Mouse (Mus musculus): ENCODE measurements around the gene Cabp7. TPM values are rescaled to one million over a fixed set of nuclear protein-coding genes. Genes with fewer than 3 reads are reported as not detected.

The Cabp7 gene
- under 1 TPM; 0.14 to 0.17 TPM for polyA plus RNA-seq (2017; shearing (Covaris generic))

GRCm38 (mm10) chr11:4746733-4747132, at the start of gene Cabp7:
Cabp7 (minus strand) TSS chr11:4746778.

GRCm38 (mm10) chr11:4704072-4704964, 42.3 kb downstream of the Cabp7 start, which contains the start of the genes Uqcr10 and Zmat5:
Uqcr10 (minus strand) TSS chr11:4704342.
Zmat5 (plus strand) TSS chr11:4704678.

Other genes starting within 250 kb of the Cabp7 start
- 100 to 1,000 TPM in 1 of 2 experiments, 10 to 100 TPM in 1; 77.8 to 127 TPM for gene Mtmr3, start 151.9 kb downstream of the Cabp7 start, polyA plus RNA-seq (2017; shearing (Covaris generic))
- not detected for gene Gm11032, start 126.7 kb downstream of the Cabp7 start, polyA plus RNA-seq (2017; shearing (Covaris generic))
- gene Ascc2, start 109.0 kb downstream of the Cabp7 start, polyA plus RNA-seq (2017; shearing (Covaris generic)), result 10 to 100 TPM; 35.2 to 40.9 TPM
- 100 to 1,000 TPM; 409 to 519 TPM for gene Uqcr10, start 42.4 kb downstream of the Cabp7 start, polyA plus RNA-seq (2017; shearing (Covaris generic))
- 100 to 1,000 TPM; 103 to 110 TPM for gene Zmat5, start 42.1 kb downstream of the Cabp7 start, polyA plus RNA-seq (2017; shearing (Covaris generic))
- gene Nf2, start 102.8 kb upstream of the Cabp7 start, polyA plus RNA-seq (2017; shearing (Covaris generic)), result 10 to 100 TPM; 28.1 to 32.4 TPM
- gene Nipsnap1, start 127.2 kb upstream of the Cabp7 start, polyA plus RNA-seq (2017; shearing (Covaris generic)), result 10 to 100 TPM; 40.2 to 45.9 TPM
- gene Thoc5, start 148.5 kb upstream of the Cabp7 start, polyA plus RNA-seq (2017; shearing (Covaris generic)), result 10 to 100 TPM; 45.3 to 47.2 TPM
- gene Nefh, start 201.3 kb upstream of the Cabp7 start, polyA plus RNA-seq (2017; shearing (Covaris generic)), result 1 to 10 TPM; 7.2 to 9.0 TPM
- 100 to 1,000 TPM in 1 of 2 experiments, 10 to 100 TPM in 1; 99.1 to 105 TPM for gene Ap1b1, start 240.0 kb upstream of the Cabp7 start, polyA plus RNA-seq (2017; shearing (Covaris generic))